Mouse (Mus musculus) lung, adult 10 weeks (tissue): ENCODE data around the gene Socs3. TPM values are rescaled to one million over a fixed set of nuclear protein-coding genes. Genes with fewer than 3 reads are reported as not detected.

Source experiments
- polyA plus RNA-seq: library from polyadenylated mRNA; stranded (reverse); fragments of 350-450 nt; fragmentation: Illumina TruSeq; extraction: RNeasy Lipid Tissue Mini Kit (QIAGEN cat#74804); gene quantifications from one replicate; pipeline ENCODE4 v1.2.3, GENCODE M21; 2014; ENCODE audit warnings: low read depth, low replicate concordance; ENCODE audit not compliant: insufficient read depth

Socs3 gene
- 16.6 TPM for polyA plus RNA-seq

GRCm38 (mm10) chr11:117969945-117970872 is at the start of gene Socs3:
Gene Socs3 (minus strand): TSS chr11:117970047.

GRCm38 (mm10) chr11:117986126-117987031 is 16.5 kb upstream of the Socs3 start, which contains the start of gene Pgs1:
Gene Pgs1 (plus strand): TSS chr11:117986292.

Other genes with a start within 250 kb of the Socs3 start
- 1.9 TPM for gene Tmc8, start 188.0 kb downstream of the Socs3 start, polyA plus RNA-seq
- gene Tmc6, start 187.8 kb downstream of the Socs3 start, polyA plus RNA-seq, result 23.9 TPM
- not detected for gene 6030468B19Rik, start 172.4 kb downstream of the Socs3 start, polyA plus RNA-seq
- not detected for gene Gm20708, start 160.4 kb downstream of the Socs3 start, polyA plus RNA-seq
- gene Syngr2, start 160.4 kb downstream of the Socs3 start, polyA plus RNA-seq, result 107 TPM
- 2.4 TPM for gene Afmid, start 144.1 kb downstream of the Socs3 start, polyA plus RNA-seq
- 3.5 TPM for gene Tk1, start 144.0 kb downstream of the Socs3 start, polyA plus RNA-seq
- gene Birc5, start 120.8 kb downstream of the Socs3 start, polyA plus RNA-seq, result 2.8 TPM
- gene Tmem235, start 109.3 kb downstream of the Socs3 start, polyA plus RNA-seq, result not detected
- gene Tha1, start 96.6 kb downstream of the Socs3 start, polyA plus RNA-seq, result 4.5 TPM
- 45.7 TPM for gene Pgs1, start 16.2 kb upstream of the Socs3 start, polyA plus RNA-seq
- 0.02 TPM for gene Dnah17, start 160.6 kb upstream of the Socs3 start, polyA plus RNA-seq